Mouse (Mus musculus) embryo, embryonic 10 days (tissue): ENCODE measurements around the gene Tnfrsf23.
"Not testable (repeated sequence)": the region's sequence is repeated elsewhere in the genome, so short reads cannot be mapped to it uniquely, and the experiment has no call there.

Experiments used
- DNase-seq: peaks from one replicate; pipeline ENCODE4 v3.0.0-alpha.2; 2015; ENCODE audit warnings: low spot score

The Tnfrsf23 gene

GRCm38 (mm10) chr7:143681566-143681965 lies 4.1 kb downstream of the Tnfrsf23 start:
- no peak for DNase-seq

GRCm38 (mm10) chr7:143680836-143681235 lies 4.8 kb downstream of the Tnfrsf23 start:
- not testable (repeated sequence) for DNase-seq

- not testable (repeated sequence) for DNase-seq
These were observed 6.0 kb downstream of the Tnfrsf23 start for GRCm38 (mm10) chr7:143679650-143680049.

- no peak for DNase-seq
These were observed 19.0 kb downstream of the Tnfrsf23 start for GRCm38 (mm10) chr7:143666427-143667311.

- no peak for DNase-seq
These were observed 22.2 kb downstream of the Tnfrsf23 start for GRCm38 (mm10) chr7:143663470-143663869.

GRCm38 (mm10) chr7:143660797-143661196 lies 24.9 kb downstream of the Tnfrsf23 start:
- DNase-seq: no peak

GRCm38 (mm10) chr7:143649769-143650346 lies 35.8 kb downstream of the Tnfrsf23 start:
- not testable (repeated sequence) for DNase-seq

GRCm38 (mm10) chr7:143649034-143649768 lies 36.5 kb downstream of the Tnfrsf23 start, which contains the start of gene Tnfrsf22:
TSS of gene Tnfrsf22 (minus strand) at chr7:143649661.
- peak; percentile 94 for DNase-seq

GRCm38 (mm10) chr7:143643949-143644348 lies 41.7 kb downstream of the Tnfrsf23 start:
- not testable (repeated sequence) for DNase-seq

GRCm38 (mm10) chr7:143636674-143637073 lies 49.0 kb downstream of the Tnfrsf23 start:
- no peak for DNase-seq

- DNase-seq: no peak
These were observed 54.2 kb downstream of the Tnfrsf23 start for GRCm38 (mm10) chr7:143631503-143631902.

- DNase-seq: no peak
These were observed 56.2 kb downstream of the Tnfrsf23 start for GRCm38 (mm10) chr7:143629501-143629900.

- no peak for DNase-seq
These were observed 57.1 kb downstream of the Tnfrsf23 start, which contains the start of gene Tnfrsf26 for GRCm38 (mm10) chr7:143628540-143628939. TSS of gene Tnfrsf26 (minus strand) at chr7:143628722.

- DNase-seq: no peak
These were observed 58.0 kb downstream of the Tnfrsf23 start for GRCm38 (mm10) chr7:143627555-143628286.

GRCm38 (mm10) chr7:143626178-143626577 lies 59.5 kb downstream of the Tnfrsf23 start:
- DNase-seq: no peak

GRCm38 (mm10) chr7:143625151-143625550 lies 60.5 kb downstream of the Tnfrsf23 start:
- no peak for DNase-seq

GRCm38 (mm10) chr7:143624561-143624960 lies 61.1 kb downstream of the Tnfrsf23 start:
- no peak for DNase-seq

- no peak for DNase-seq
These were observed 64.7 kb downstream of the Tnfrsf23 start for GRCm38 (mm10) chr7:143620951-143621350.
